Mouse (Mus musculus) small intestine, adult 2 months (tissue): ENCODE measurements around the gene Map4k4. TPM values are rescaled to one million over a fixed set of nuclear protein-coding genes. Genes with fewer than 3 reads are reported as not detected.

Source experiments
- H3K27ac ChIP-seq: fragments of 200-500 bp; 2 replicates; pipeline ENCODE4 v1.5.1; 2012; ENCODE audit warnings: low read depth, low read length, control low read depth, inconsistent platforms; ENCODE audit not compliant: insufficient read depth
- H3K27me3 ChIP-seq: fragments of 200-500 bp; 2 replicates; pipeline ENCODE4 v1.6.1; 2012; ENCODE audit warnings: mild to moderate bottlenecking, moderate library complexity, low read length, inconsistent platforms; ENCODE audit not compliant: control insufficient read depth, insufficient read depth
- H3K36me3 ChIP-seq: fragments of 200-500 bp; 2 replicates; pipeline ENCODE4 v1.6.1; 2012; ENCODE audit warnings: mild to moderate bottlenecking, low read length, control low read depth, inconsistent platforms; ENCODE audit not compliant: control insufficient read depth, insufficient read depth
- H3K4me1 ChIP-seq: fragments of 200-500 bp; 2 replicates; pipeline ENCODE4 v1.6.1; 2012; ENCODE audit warnings: low read length, inconsistent platforms, mixed read lengths; ENCODE audit not compliant: control insufficient read depth, insufficient read depth, insufficient read length
- H3K4me3 ChIP-seq: fragments of 200-500 bp; 2 replicates; pipeline ENCODE4 v1.5.1; 2012; ENCODE audit warnings: low read depth, mild to moderate bottlenecking, control low read depth, inconsistent platforms, low read length, moderate library complexity
- CTCF ChIP-seq: fragments of 200-500 bp; IDR thresholded peaks from 2 replicates; pipeline ENCODE4 v1.5.1; 2012; ENCODE audit warnings: low read depth, mild to moderate bottlenecking, control low read depth, inconsistent platforms, low read length, moderate library complexity, mixed read lengths; ENCODE audit not compliant: insufficient replicate concordance, insufficient read length; ENCODE audit errors: extremely low read depth
- POLR2A ChIP-seq: fragments of 200-500 bp; IDR thresholded peaks from 2 replicates; pipeline ENCODE4 v1.6.1; 2012; ENCODE audit warnings: low read depth, mild to moderate bottlenecking, control low read depth, inconsistent platforms, low read length, moderate library complexity
- WGBS: fragments of 180-500 bp; shearing (Covaris S2); methylation state at CpG from one replicate; pipeline ENCODE4 v1.1.7; 2018; 5-methylcytosine and 5-hydroxymethylcytosine counted together
- polyA plus RNA-seq: library from polyadenylated mRNA; depleted of rRNA; stranded (reverse); fragments of >200 nt; gene quantifications from 2 replicates; pipeline ENCODE4 v1.2.3, GENCODE M21; 2012

Map4k4 gene
- polyA plus RNA-seq, 1 experiment, result 41.0 TPM

- peaks cover 43% of the 10 kb centered on the region for H3K36me3 ChIP-seq
- no peak for TF ChIP-seq POLR2A
- no peak for TF ChIP-seq CTCF
- H3K27me3 ChIP-seq, result no peaks in the 10 kb centered on the region
- 85% methylated on average over 9 of the region's 9 CpGs for WGBS
- no peak overlapping the region for H3K27ac ChIP-seq
- H3K4me3 ChIP-seq, result no peak overlapping the region
- H3K4me1 ChIP-seq, result no peaks in the 10 kb centered on the region
These were observed 83.6 kb downstream of the Map4k4 start for GRCm38 (mm10) chr1:39984331-39984730.

DNA sequence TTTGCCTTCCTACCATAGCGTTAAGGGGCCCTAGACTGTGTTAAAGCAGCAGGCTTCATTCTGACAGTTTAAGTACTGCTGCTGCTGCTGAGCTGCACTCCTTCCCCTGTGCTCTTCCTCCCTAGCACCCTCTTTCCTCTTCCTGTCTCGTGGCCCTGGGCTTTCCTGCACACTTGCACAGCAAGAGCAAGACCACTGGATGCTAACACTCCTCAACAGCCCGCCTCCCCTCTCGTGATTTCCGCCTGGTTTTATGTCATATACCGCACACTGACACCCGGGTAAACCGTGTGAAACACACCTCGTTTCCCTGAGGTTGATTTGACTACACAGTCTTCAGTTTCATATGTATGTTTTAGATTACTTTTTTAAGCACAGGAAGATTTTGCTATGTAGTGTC is 86.1 kb downstream of the Map4k4 start:
- no peaks in the 10 kb centered on the region for H3K27me3 ChIP-seq
- H3K36me3 ChIP-seq, result peaks cover 49% of the 10 kb centered on the region
- 85% methylated on average over 9 of the region's 9 CpGs for WGBS
- TF ChIP-seq CTCF (no peak), POLR2A (no peak)
- no peaks in the 10 kb centered on the region for H3K4me1 ChIP-seq
- H3K4me3 ChIP-seq, result no peak overlapping the region
- no peak overlapping the region for H3K27ac ChIP-seq

DNA sequence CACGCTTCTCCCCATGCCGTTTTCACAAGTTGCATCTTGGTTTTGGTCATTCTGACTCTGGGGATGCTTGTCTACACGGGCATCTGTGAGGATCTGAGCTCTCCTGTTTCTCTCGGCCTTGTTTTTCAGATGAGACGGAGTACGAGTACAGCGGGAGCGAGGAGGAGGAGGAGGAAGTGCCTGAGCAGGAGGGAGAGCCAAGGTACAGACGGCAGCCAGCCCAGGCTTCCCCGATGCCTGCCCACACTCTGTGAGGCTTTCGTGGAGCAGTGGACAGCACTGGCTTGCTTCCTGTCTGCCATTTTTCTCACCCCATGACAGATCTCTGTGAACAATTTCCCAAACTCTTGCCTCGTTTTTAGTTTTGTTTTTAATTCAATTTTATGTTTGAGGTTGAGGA is 88.1 kb downstream of the Map4k4 start:
- TF ChIP-seq CTCF, result no peak
- no peak for TF ChIP-seq POLR2A
- Histone ChIP-seq H3K27ac (no peak overlapping the region), H3K4me1 (no peaks in the 10 kb centered on the region), H3K27me3 (no peaks in the 10 kb centered on the region), H3K36me3 (peaks cover 48% of the 10 kb centered on the region), H3K4me3 (no peak overlapping the region)
- 84% methylated on average over 12 of the region's 12 CpGs for WGBS

DNA sequence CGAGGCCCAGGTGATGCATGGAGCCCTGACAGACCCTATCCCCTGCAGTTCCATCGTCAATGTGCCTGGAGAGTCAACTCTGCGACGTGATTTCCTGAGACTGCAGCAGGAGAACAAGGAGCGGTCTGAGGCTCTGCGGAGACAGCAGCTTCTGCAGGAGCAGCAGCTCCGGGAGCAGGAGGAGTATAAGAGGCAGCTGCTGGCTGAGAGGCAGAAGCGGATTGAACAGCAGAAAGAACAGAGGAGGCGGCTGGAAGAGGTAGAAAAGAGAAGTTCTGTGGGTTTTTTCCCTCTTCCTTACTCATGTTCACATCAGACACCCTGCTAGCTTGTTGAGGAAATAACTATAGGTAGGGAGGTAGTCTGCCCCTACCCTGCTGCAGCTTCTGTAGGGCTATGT is 89.3 kb downstream of the Map4k4 start:
- Histone ChIP-seq H3K27ac (no peak overlapping the region), H3K4me1 (no peaks in the 10 kb centered on the region), H3K27me3 (no peaks in the 10 kb centered on the region), H3K4me3 (no peak overlapping the region), H3K36me3 (peaks cover 50% of the 10 kb centered on the region)
- TF ChIP-seq CTCF, result no peak
- no peak for TF ChIP-seq POLR2A
- 93% methylated on average over 9 of the region's 9 CpGs for WGBS

- Histone ChIP-seq H3K4me3 (no peak overlapping the region), H3K27me3 (no peaks in the 10 kb centered on the region), H3K4me1 (no peaks in the 10 kb centered on the region), H3K36me3 (peaks cover 50% of the 10 kb centered on the region), H3K27ac (no peak overlapping the region)
- no peak for TF ChIP-seq CTCF
- TF ChIP-seq POLR2A, result no peak
- 80% methylated on average over 7 of the region's 7 CpGs for WGBS
These were observed 93.2 kb downstream of the Map4k4 start for GRCm38 (mm10) chr1:39993921-39994320.

DNA sequence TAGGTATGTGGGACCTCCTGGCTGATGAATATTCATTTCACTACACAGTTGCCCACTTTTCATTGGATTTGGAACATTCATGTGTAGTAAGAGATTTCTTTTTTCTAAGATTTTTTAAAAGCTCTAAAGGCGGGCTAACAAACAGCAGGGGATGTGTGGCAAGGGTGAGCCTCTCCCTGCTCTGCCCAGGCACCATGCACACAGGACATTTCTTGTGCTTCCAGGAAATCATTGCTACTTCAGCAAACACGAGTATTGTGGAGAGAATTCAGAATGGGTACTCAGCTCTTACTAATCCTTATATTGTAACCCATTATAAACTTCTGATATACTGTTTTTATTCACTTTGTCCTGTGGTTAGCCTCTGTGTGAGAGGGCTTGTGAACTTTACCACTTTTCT is 94.9 kb downstream of the Map4k4 start:
- no peak overlapping the region for H3K27ac ChIP-seq
- H3K4me1 ChIP-seq, result no peaks in the 10 kb centered on the region; the same call in 1 of the 2 replicates
- 88% methylated on average over 2 of the region's 2 CpGs for WGBS
- TF ChIP-seq POLR2A (no peak), CTCF (no peak)
- H3K36me3 ChIP-seq, result peaks cover 48% of the 10 kb centered on the region
- no peaks in the 10 kb centered on the region for H3K27me3 ChIP-seq
- H3K4me3 ChIP-seq, result no peak overlapping the region

DNA sequence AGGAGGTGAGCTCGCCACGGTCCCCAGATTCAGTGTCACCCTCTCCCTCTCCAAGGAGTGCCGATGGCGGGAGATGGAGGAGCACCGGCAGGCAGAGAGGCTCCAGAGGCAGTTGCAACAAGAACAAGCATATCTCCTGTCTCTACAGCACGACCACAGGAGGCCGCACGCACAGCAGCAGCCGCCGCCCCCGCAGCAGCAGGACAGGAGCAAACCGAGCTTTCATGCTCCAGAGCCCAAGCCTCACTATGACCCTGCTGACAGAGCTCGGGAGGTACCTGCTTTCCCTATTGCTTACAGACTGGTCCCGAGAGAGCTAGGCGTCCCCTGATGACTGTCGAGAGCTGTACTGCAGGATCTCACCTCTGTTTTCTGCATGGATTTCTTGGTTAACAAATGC is 99.8 kb downstream of the Map4k4 start:
- H3K36me3 ChIP-seq, result peaks cover 55% of the 10 kb centered on the region
- H3K27me3 ChIP-seq, result no peaks in the 10 kb centered on the region
- 88% methylated on average over 16 of the region's 16 CpGs for WGBS

DNA sequence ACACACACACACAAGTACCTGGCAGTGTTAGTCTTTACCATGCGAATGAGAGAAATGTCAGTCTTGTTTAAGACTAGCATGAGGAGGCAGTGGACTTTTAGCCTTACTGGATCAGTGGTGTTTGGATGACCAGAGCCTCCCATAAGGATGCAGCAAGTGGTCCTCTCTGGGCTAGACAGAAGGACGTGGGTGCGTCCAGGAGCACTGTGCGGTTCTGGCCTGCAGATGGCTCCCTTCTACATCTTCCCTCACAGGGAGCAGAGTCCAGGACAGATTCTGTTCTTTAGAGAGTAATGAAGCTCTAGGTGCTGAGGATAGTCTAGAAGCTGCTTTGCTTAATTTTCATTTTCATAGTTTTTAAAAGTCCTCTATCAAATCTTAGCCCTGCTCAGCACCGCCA is 100.2 kb downstream of the Map4k4 start:
- Histone ChIP-seq H3K4me1 (no peaks in the 10 kb centered on the region; the same call in 1 of the 2 replicates), H3K27ac (no peak overlapping the region), H3K27me3 (no peaks in the 10 kb centered on the region), H3K4me3 (no peak overlapping the region), H3K36me3 (peaks cover 57% of the 10 kb centered on the region)
- WGBS, result 63% methylated on average over 5 of the region's 5 CpGs
- peak; percentile 50; the same call in 1 of the 2 replicates for TF ChIP-seq CTCF
- TF ChIP-seq POLR2A, result no peak

More for the DNA sequence above, 99.8 kb downstream of the Map4k4 start:
- TF ChIP-seq POLR2A (no peak), CTCF (no peak)
- Histone ChIP-seq H3K4me1 (no peaks in the 10 kb centered on the region; the same call in 1 of the 2 replicates), H3K4me3 (no peak overlapping the region), H3K27ac (no peak overlapping the region)
